Mouse (Mus musculus): ENCODE data around the gene Prps1l1. TPM values are rescaled to one million over a fixed set of nuclear protein-coding genes. Genes with fewer than 3 reads are reported as not detected.

Prps1l1 gene
- polyA plus RNA-seq, 1 experiment from 2014 or later: not detected

DNA sequence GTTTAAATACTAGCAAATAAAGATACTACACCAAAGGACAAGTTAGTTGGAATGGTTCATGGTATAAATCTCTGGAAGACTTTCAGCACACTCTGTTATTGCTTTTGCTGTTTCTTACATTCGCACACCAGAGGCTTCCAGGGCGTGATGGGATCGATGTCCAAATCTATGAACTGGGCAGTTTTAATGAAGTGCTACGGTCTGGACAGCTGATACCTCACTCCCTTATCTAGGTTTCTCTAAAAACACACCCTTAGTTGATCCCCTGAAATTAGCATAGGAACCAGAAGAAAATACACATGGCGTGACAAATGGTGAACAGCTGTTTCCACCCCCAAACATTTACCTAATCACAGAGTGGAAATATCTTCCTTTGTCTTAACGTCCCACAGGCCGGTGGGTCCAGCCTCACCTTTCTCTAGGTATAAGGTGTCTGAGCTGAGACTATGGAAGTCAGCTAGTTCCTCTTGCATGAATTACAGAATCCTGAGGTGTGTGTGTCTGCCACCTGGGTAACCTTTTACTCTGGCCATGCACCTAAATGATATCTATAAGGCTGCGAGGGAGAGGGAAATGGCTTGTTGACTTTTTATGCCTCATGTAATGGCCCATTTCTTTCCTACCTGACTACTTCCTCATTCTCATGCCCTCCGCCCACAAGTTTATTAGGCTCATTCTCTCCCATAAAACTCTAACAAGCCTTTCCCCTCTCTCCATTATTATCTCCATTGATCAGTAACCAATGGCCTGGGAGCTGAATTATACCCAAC, 32.1 kb downstream of the Prps1l1 start:
- no peaks in the 10 kb centered on the region for H3K9me3 ChIP-seq (ENCODE audit: control insufficient read depth, low read length)
- H3K36me3 ChIP-seq (ENCODE audit: control insufficient read depth, insufficient read depth, low read length): no peaks in the 10 kb centered on the region
- no peak overlapping the region for H3K4me3 ChIP-seq (ENCODE audit: low read depth, low read length)
- H3K27me3 ChIP-seq (ENCODE audit: control insufficient read depth, insufficient read depth, low read length): no peaks in the 10 kb centered on the region
- 90% methylated on average over 9 of the region's 9 CpGs for WGBS
- no peak overlapping the region for H3K27ac ChIP-seq (ENCODE audit: low read depth, low read length)
- ATAC-seq (ENCODE audit: low FRiP score): no peak
- peak; percentile 68 for DNase-seq (ENCODE audit: low spot score, missing footprints)
- no peak overlapping the region for H3K9ac ChIP-seq (ENCODE audit: low read length)
- H3K4me1 ChIP-seq (ENCODE audit: control insufficient read depth, insufficient read depth, low read length): no peaks in the 10 kb centered on the region
- H3K4me2 ChIP-seq: no peak overlapping the region

DNA sequence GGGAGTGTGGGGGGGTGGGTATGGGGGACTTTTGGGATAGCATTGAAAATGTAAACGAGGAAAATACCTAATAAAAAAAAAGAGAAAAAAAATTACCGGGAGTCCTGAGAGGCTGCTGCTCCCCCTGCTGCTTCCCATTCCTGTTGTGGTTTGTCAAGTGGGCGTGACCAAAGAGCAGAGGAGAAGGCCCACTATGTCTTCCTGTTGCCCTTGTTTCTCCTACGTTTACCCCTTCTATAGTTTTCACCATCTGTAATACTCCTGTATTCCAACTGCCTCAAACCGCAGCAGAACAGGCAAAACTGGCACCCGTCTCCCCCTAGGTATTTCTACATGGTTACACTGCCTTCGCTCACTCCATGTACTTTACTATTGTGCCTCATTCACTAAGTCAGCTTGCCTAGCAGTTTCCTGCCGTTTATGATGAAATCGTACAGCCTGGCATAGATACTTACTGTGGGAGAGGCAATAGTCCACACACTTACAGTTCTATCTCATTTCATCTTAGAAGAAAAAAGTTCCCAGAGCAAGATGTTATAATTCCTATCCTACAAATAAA, 34.2 kb downstream of the Prps1l1 start:
- Histone ChIP-seq H3K4me3 (ENCODE audit: low read depth, low read length) (no peak overlapping the region), H3K9me3 (ENCODE audit: control insufficient read depth, low read length) (no peaks in the 10 kb centered on the region), H3K4me1 (ENCODE audit: control insufficient read depth, insufficient read depth, low read length) (no peaks in the 10 kb centered on the region), H3K9ac (ENCODE audit: low read length) (no peak overlapping the region), H3K27me3 (ENCODE audit: control insufficient read depth, insufficient read depth, low read length) (no peaks in the 10 kb centered on the region), H3K4me2 (no peak overlapping the region), H3K36me3 (ENCODE audit: control insufficient read depth, insufficient read depth, low read length) (no peaks in the 10 kb centered on the region), H3K27ac (ENCODE audit: low read depth, low read length) (no peak overlapping the region)
- DNase-seq (ENCODE audit: low spot score, missing footprints): peak; percentile 37
- ATAC-seq (ENCODE audit: low FRiP score): no peak
- 85% methylated on average over 9 of the region's 9 CpGs for WGBS

DNA sequence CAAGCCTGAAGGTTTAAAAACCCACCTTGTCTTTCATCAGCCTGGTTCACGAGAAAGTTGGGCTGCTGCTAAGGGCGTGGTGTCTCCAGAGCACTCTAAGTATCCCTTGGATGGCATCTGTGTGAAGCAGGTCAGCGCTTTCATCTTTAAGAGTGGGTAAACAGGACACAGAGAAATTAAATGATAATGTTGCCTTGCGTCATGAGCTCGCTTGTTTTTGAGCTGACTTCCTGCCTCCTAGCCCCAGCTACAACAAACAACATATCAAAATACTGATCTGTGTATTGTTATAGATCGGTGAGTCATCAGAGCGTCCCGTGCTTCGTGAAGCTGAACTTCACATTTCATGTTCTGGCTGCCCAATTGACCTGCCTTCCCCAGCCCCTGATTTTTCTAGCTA, 36.7 kb downstream of the Prps1l1 start:
- H3K36me3 ChIP-seq (ENCODE audit: control insufficient read depth, insufficient read depth, low read length): no peaks in the 10 kb centered on the region
- no peaks in the 10 kb centered on the region for H3K4me1 ChIP-seq (ENCODE audit: control insufficient read depth, insufficient read depth, low read length)
- no peak overlapping the region for H3K27ac ChIP-seq (ENCODE audit: low read depth, low read length)
- no peaks in the 10 kb centered on the region for H3K9me3 ChIP-seq (ENCODE audit: control insufficient read depth, low read length)
- H3K27me3 ChIP-seq (ENCODE audit: control insufficient read depth, insufficient read depth, low read length): no peaks in the 10 kb centered on the region
- DNase-seq (ENCODE audit: low spot score, missing footprints) (no peak), ATAC-seq (ENCODE audit: low FRiP score) (no peak)
- no peak overlapping the region for H3K9ac ChIP-seq (ENCODE audit: low read length)
- no peak overlapping the region for H3K4me2 ChIP-seq
- WGBS: 88% methylated on average over 9 of the region's 9 CpGs
- no peak overlapping the region for H3K4me3 ChIP-seq (ENCODE audit: low read depth, low read length)

DNA sequence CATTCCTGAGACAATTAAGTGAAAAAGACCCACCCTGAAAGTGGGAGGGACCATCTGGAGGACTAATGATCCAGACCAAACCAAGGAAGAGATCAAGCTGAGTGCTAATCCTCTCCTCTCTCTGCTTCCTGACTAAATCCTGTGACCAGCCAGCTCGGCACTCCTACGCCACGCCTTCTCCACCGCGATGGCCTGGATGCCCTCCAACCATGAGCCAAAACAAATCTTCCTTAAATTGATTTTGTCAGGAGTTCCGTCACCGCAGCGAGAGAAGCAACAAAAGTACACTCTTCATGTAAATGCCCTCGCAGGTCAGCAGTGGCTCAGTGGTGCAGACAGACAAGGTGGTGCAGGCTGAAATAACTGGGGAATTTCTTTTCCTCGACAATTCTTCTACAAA, 37.5 kb downstream of the Prps1l1 start:
- DNase-seq (ENCODE audit: low spot score, missing footprints) (no peak), ATAC-seq (ENCODE audit: low FRiP score) (no peak)
- no peaks in the 10 kb centered on the region for H3K36me3 ChIP-seq (ENCODE audit: control insufficient read depth, insufficient read depth, low read length)
- H3K9ac ChIP-seq (ENCODE audit: low read length): no peak overlapping the region
- no peaks in the 10 kb centered on the region for H3K27me3 ChIP-seq (ENCODE audit: control insufficient read depth, insufficient read depth, low read length)
- WGBS: 52% methylated on average over 10 of the region's 10 CpGs
- no peaks in the 10 kb centered on the region for H3K4me1 ChIP-seq (ENCODE audit: control insufficient read depth, insufficient read depth, low read length)
- H3K27ac ChIP-seq (ENCODE audit: low read depth, low read length): no peak overlapping the region
- no peak overlapping the region for H3K4me2 ChIP-seq
- H3K4me3 ChIP-seq (ENCODE audit: low read depth, low read length): no peak overlapping the region
- H3K9me3 ChIP-seq (ENCODE audit: control insufficient read depth, low read length): no peaks in the 10 kb centered on the region

DNA sequence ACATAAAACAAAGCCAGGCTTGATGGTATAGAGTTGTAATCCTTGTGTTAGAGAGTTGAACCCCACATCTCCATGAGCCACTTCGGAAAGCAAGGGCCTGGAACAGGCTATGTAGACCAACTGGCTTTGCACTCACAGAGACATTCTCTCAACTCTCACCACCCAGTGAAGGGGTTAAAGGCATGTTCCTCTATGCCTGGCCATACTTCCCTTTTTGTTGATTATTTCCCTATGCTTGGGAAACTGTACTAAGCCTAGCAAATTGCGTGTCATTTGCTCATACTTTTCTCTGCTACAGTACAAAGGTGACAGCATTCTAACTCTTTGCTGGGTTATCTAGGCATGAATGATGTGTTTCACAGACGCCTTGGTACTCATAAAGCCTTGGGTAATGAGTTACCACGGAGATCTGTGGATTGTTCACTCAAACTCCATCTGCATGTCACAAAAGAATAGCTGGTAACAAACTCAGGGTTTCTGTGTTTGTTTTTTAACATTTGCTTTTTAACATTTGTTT, 41.4 kb downstream of the Prps1l1 start:
- Histone ChIP-seq H3K4me3 (ENCODE audit: low read depth, low read length) (no peak overlapping the region), H3K9me3 (ENCODE audit: control insufficient read depth, low read length) (no peaks in the 10 kb centered on the region), H3K9ac (ENCODE audit: low read length) (no peak overlapping the region), H3K27ac (ENCODE audit: low read depth, low read length) (no peak overlapping the region), H3K27me3 (ENCODE audit: control insufficient read depth, insufficient read depth, low read length) (no peaks in the 10 kb centered on the region), H3K4me1 (ENCODE audit: control insufficient read depth, insufficient read depth, low read length) (no peaks in the 10 kb centered on the region), H3K4me2 (no peak overlapping the region), H3K36me3 (ENCODE audit: control insufficient read depth, insufficient read depth, low read length) (no peaks in the 10 kb centered on the region)
- DNase-seq (ENCODE audit: low spot score, missing footprints): peak; percentile 44
- ATAC-seq (ENCODE audit: low FRiP score): no peak
- 78% methylated on average over 4 of the region's 4 CpGs for WGBS

DNA sequence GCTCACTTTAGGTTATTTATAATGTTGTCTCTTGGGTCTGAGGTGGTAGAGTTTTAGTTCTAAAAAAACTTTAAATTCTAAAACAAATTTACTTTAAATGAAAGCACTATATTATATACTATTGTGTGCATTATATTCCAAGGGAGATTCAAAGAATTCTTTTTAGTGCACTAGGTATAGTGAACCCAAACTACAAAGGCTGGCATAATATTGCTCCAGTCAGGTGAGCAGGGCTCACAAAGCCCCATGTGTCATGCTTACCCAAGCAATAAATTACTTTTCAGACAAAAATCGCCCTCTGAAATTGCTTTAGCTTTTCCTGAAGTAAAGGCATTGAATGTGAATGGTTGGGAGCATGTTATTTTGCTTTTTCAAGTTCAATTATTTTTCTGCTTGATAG, 43.0 kb downstream of the Prps1l1 start:
- Histone ChIP-seq H3K4me3 (ENCODE audit: low read depth, low read length) (no peak overlapping the region), H3K27ac (ENCODE audit: low read depth, low read length) (no peak overlapping the region), H3K4me2 (no peak overlapping the region), H3K36me3 (ENCODE audit: control insufficient read depth, insufficient read depth, low read length) (no peaks in the 10 kb centered on the region), H3K9ac (ENCODE audit: low read length) (no peak overlapping the region), H3K27me3 (ENCODE audit: control insufficient read depth, insufficient read depth, low read length) (no peaks in the 10 kb centered on the region), H3K9me3 (ENCODE audit: control insufficient read depth, low read length) (no peaks in the 10 kb centered on the region), H3K4me1 (ENCODE audit: control insufficient read depth, insufficient read depth, low read length) (no peaks in the 10 kb centered on the region)
- ATAC-seq (ENCODE audit: low FRiP score): no peak
- 60% methylated on average over 1 of the region's 1 CpGs for WGBS
- no peak for DNase-seq (ENCODE audit: low spot score, missing footprints)

Other genes starting within 250 kb of the Prps1l1 start
- gene Hdac9, start 67.7 kb upstream of the Prps1l1 start, polyA plus RNA-seq (2014; fragmentation: Nextera tagmentation; extraction: Ambion mirVana): 14.1 and 16.9 TPM in 2 replicates
- 21.7 and 26.4 TPM in 2 replicates for gene Snx13, start 62.4 kb downstream of the Prps1l1 start, polyA plus RNA-seq (2014; fragmentation: Nextera tagmentation; extraction: Ambion mirVana)

All from midbrain, embryonic 11.5 days (tissue).